Mouse (Mus musculus) hindbrain, postnatal 0 days (tissue): ENCODE measurements around the gene Trim17. TPM values are rescaled to one million over a fixed set of nuclear protein-coding genes. Genes with fewer than 3 reads are reported as not detected.

Experiments used
- ATAC-seq: fragments of 200-750 bp; cut with Nextera tagmentation; 2 replicates; pipeline ENCODE4 v1.8.0; 2017; ENCODE audit warnings: mild to moderate bottlenecking, moderate TSS enrichment, moderate library complexity
- DNase-seq: peaks from one replicate; pipeline ENCODE4 v3.0.0-alpha.2; 2015; ENCODE audit warnings: low spot score
- H3K27ac ChIP-seq: fragments of 300-500 bp; sonication (generic); 2 replicates; pipeline ENCODE4 v1.5.1; 2014; ENCODE audit warnings: mild to moderate bottlenecking
- H3K27me3 ChIP-seq: fragments of 300-500 bp; sonication (generic); 2 replicates; pipeline ENCODE4 v1.6.1; 2014; ENCODE audit warnings: low read length, mixed read lengths; ENCODE audit not compliant: insufficient read depth
- H3K36me3 ChIP-seq: fragments of 300-500 bp; sonication (generic); 2 replicates; pipeline ENCODE4 v1.6.1; 2014; ENCODE audit warnings: low read length, mixed read lengths; ENCODE audit not compliant: insufficient read depth
- H3K4me1 ChIP-seq: fragments of 300-500 bp; sonication (generic); 2 replicates; pipeline ENCODE4 v1.6.1; 2014; ENCODE audit warnings: antibody characterized with exemption, low read length, mixed read lengths; ENCODE audit not compliant: insufficient read depth
- H3K4me2 ChIP-seq: fragments of 300-500 bp; sonication (generic); 2 replicates; pipeline ENCODE4 v1.6.1; 2014; ENCODE audit warnings: low read depth, mild to moderate bottlenecking, low read length, moderate library complexity, mixed read lengths
- H3K4me3 ChIP-seq: fragments of 300-500 bp; sonication (generic); 2 replicates; pipeline ENCODE4 v1.5.1; 2014; ENCODE audit warnings: low read length
- H3K9ac ChIP-seq: fragments of 300-500 bp; sonication (generic); replicated peaks from 2 replicates; pipeline ENCODE4 v1.6.1; 2014; ENCODE audit warnings: mild to moderate bottlenecking, low read length, moderate library complexity, mixed read lengths
- H3K9me3 ChIP-seq: fragments of 300-500 bp; sonication (generic); 2 replicates; pipeline ENCODE4 v1.6.1; 2016; ENCODE audit warnings: low read length, mixed read lengths
- CTCF ChIP-seq: IDR thresholded peaks from 2 replicates; pipeline ENCODE4 v1.5.1; 2016; ENCODE audit warnings: antibody characterized with exemption, control low read depth, low read depth
- WGBS: fragments of 180-500 bp; shearing (Covaris S2); extraction: QIAGEN DNeasy Blood & Tissue Kit; methylation state at CpG from one replicate; pipeline ENCODE4 v1.1.7; 2014; 5-methylcytosine and 5-hydroxymethylcytosine counted together
- polyA plus RNA-seq: library from polyadenylated mRNA; unstranded; fragments of >200 nt; fragmentation: Nextera tagmentation; extraction: Ambion mirVana; gene quantifications from 2 replicates; pipeline ENCODE4 v1.2.1, GENCODE M21; 2015
- total RNA-seq: library from RNA; depleted of rRNA; stranded (reverse); fragments of >200 nt; gene quantifications from 2 replicates; pipeline ENCODE4 v1.2.3, GENCODE M21; 2014; rRNA removed

Trim17 gene
- total RNA-seq (2.8 and 4.3 TPM in 2 replicates), polyA plus RNA-seq (0.55 and 0.74 TPM in 2 replicates)

- Histone ChIP-seq H3K4me1 (peaks cover 14% of the 10 kb centered on the region), H3K27me3 (no peaks in the 10 kb centered on the region), H3K9ac (peak within 1 kb of the TSS; percentile 90), H3K27ac (peak within 1 kb of the TSS; percentile 99), H3K36me3 (no peaks in the 10 kb centered on the region), H3K4me3 (peak within 1 kb of the TSS; percentile 89), H3K4me2 (peak within 1 kb of the TSS; percentile 82), H3K9me3 (no peaks in the 10 kb centered on the region)
- under 1% methylated on average over 49 of the region's 49 CpGs for WGBS
- peak; percentile 92 for ATAC-seq
- peak; percentile 76 for TF ChIP-seq CTCF
- DNase-seq = peak; percentile 99
Observed at GRCm38 (mm10) chr11:58954420-58955142, at the start of gene Trim17, which contains the start of gene Hist3h2a. Gene Trim17 (plus strand): TSS chr11:58954685. Gene Hist3h2a (plus strand): TSS chr11:58954685.

DNA sequence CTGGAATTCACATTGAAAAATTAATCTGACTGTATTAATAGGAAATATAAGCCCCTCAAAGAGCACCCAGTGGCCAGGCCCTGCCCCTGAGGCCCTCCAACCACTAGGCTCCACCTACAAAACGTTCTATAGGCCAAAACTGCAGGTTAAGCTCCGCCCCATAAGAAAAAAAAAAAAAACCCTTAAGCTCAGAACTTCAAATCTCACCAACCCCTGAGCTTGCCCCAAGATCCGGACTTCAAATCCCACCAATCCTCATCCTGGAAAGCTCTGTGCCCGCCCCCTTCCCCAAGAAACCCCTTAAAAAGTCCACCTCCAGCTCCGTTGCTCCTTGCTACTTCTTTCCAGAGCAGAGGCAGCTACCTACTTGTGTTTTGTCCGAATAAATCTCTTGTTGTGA is 49.6 kb upstream of the Trim17 start:
- Histone ChIP-seq H3K9ac (no peak overlapping the region), H3K4me3 (no peak overlapping the region), H3K4me2 (peak overlapping the region; percentile 79; the same call in 1 of the 2 replicates), H3K36me3 (peaks cover 9% of the 10 kb centered on the region; the same call in 1 of the 2 replicates), H3K4me1 (peaks cover 9% of the 10 kb centered on the region; the same call in 1 of the 2 replicates), H3K27ac (no peak overlapping the region), H3K9me3 (no peaks in the 10 kb centered on the region), H3K27me3 (no peaks in the 10 kb centered on the region)
- ATAC-seq (no peak), DNase-seq (peak; percentile 58)
- TF ChIP-seq CTCF = no peak
- 53% methylated on average over 6 of the region's 6 CpGs for whole genome bisulfite sequencing

GRCm38 (mm10) chr11:58913776-58914175 is 40.7 kb upstream of the Trim17 start:
- Histone ChIP-seq H3K4me1 (no peaks in the 10 kb centered on the region), H3K36me3 (no peaks in the 10 kb centered on the region), H3K4me2 (peak overlapping the region; percentile 68; the same call in 1 of the 2 replicates), H3K27ac (no peak overlapping the region), H3K27me3 (no peaks in the 10 kb centered on the region), H3K9ac (peak overlapping the region; percentile 51), H3K4me3 (no peak overlapping the region), H3K9me3 (no peaks in the 10 kb centered on the region)
- TF ChIP-seq CTCF = no peak
- 92% methylated on average over 1 of the region's 1 CpGs for WGBS
- ATAC-seq (no peak), DNase-seq (no peak)

- H3K27ac ChIP-seq = peak overlapping the region; percentile 48; the same call in 1 of the 2 replicates
- no peaks in the 10 kb centered on the region for H3K4me1 ChIP-seq
- no peaks in the 10 kb centered on the region for H3K27me3 ChIP-seq
- TF ChIP-seq CTCF = peak; percentile 80
- peak overlapping the region; percentile 51 for H3K9ac ChIP-seq
- 10% methylated on average over 17 of the region's 17 CpGs for whole genome bisulfite sequencing
- no peaks in the 10 kb centered on the region for H3K36me3 ChIP-seq
- H3K4me2 ChIP-seq = peak overlapping the region; percentile 68
- H3K4me3 ChIP-seq = peak overlapping the region; percentile 33
- no peaks in the 10 kb centered on the region for H3K9me3 ChIP-seq
- DNase-seq (peak; percentile 76), ATAC-seq (0 out of 2 replicates have a peak, but pooled peaks have one; percentile 24)
Observed at GRCm38 (mm10) chr11:58914461-58915028, 39.9 kb upstream of the Trim17 start.

DNA sequence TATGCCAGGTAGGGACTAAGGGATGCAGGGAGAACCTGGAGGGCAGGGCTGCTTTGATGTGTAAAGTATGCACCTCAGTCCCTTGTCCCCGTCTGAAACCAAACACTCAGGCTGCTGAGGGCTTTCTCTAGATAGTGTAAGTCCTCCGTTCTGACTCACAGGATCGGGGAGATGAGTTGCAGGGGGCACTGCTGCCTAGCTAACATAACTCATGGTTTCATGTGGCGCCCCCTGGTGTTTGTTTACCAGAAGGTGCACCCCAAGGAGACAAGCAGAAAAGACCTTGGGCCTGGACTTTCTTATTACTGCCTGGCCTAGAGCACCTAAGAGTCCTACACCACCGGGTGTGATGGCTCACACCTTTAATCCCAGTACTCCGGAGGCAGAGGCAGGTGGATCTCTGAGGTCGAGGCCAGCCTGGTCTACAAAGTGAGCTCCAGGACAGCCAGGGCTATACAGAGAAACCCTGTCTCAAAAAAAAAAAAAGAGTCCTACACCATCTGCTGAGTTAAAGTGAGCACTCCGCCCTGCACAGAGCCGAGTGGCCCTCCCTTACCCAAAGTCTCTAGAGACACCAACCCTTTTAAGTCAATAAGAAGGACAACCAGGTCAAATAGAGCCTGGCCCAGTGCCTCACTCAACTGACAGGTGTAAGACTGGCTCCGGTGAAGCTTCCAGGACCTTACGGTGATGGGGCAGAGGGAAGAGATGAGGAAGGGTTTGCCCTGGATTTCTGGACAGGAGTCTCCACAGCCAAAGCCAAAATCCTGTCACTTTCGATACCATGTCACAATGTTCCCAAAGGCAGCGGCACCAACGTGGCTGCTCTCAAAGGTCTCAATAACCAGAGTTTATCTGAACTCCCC is 37.4 kb upstream of the Trim17 start:
- DNase-seq (peak; percentile 23), ATAC-seq (0 out of 2 replicates have a peak, but pooled peaks have one; percentile 4)
- peak; percentile 52 for TF ChIP-seq CTCF
- Histone ChIP-seq H3K36me3 (no peaks in the 10 kb centered on the region), H3K4me2 (no peak overlapping the region), H3K4me3 (no peak overlapping the region), H3K9me3 (no peaks in the 10 kb centered on the region), H3K9ac (no peak overlapping the region), H3K4me1 (no peaks in the 10 kb centered on the region), H3K27me3 (no peaks in the 10 kb centered on the region), H3K27ac (no peak overlapping the region)
- WGBS = 43% methylated on average over 14 of the region's 14 CpGs

DNA sequence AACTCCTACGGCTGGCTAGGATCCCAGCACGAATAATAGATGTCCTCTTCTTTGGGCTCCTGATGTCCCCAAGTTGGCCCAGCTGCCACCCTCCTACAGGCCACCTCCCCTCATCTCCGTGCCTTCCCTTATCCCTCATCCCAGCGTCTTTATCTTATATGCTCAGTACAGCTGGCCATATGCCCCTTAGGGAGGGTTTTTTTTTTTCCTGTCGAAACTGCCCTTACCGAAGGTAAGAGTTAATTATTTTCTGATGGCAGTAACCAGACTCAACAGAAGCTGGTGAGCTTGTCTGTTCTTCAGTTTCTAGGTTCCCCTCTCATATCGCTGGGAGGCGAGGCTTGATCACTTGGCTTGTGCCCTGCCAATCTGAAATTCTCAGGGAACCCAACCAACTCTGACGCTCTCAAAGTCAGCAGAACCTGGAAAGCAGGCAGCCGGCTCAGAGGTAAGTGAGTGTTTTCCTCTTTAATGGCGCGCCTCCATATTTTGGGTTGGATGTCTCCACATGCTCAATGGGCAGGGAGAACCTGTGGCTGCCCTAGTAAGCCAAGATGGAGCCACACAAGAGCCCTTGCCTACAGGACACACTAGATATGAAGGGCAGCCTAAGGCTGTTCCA is 36.6 kb upstream of the Trim17 start, which contains the start of gene Btnl10:
Gene Btnl10, plus strand, starts transcription at position 164 of the 622 bp plus-strand sequence.
- H3K27ac ChIP-seq = no peak within 1 kb of the TSS
- H3K9me3 ChIP-seq = no peaks in the 10 kb centered on the region
- 80% methylated on average over 12 of the region's 12 CpGs for WGBS
- DNase-seq (no peak), ATAC-seq (no peak)
- H3K27me3 ChIP-seq = no peaks in the 10 kb centered on the region
- no peak within 1 kb of the TSS for H3K4me2 ChIP-seq
- H3K4me1 ChIP-seq = no peaks in the 10 kb centered on the region
- no peaks in the 10 kb centered on the region for H3K36me3 ChIP-seq
- H3K4me3 ChIP-seq = no peak within 1 kb of the TSS
- no peak within 1 kb of the TSS for H3K9ac ChIP-seq
- no peak for TF ChIP-seq CTCF
